Mouse (Mus musculus): Measurements from ENCODE around the gene Popdc2. TPM values are rescaled to one million over a fixed set of nuclear protein-coding genes. Genes with fewer than 3 reads are reported as not detected.

Popdc2 gene
- total RNA-seq, 2 experiments from 2014 or later, result 0.50 to 0.63 TPM

DNA sequence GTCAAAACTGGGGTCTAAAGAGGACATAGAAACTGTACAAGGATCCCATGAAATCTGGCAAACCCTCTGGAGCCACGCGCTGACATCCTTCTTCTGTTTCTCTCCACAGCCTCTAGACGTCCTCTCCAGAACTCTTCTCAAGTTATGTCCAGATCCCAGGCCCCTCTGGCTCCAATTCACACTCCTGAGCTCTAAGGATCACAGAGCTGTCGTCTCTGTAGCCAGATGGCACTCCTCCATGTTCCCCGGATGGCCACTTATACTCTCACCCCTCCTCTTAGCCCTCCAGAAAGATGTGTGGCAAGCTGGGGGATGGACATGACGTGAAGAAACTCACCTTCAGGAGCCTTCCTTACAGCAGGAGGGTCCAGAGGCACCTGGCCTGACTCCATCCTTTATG is 15.5 kb downstream of the Popdc2 start:
- no peak for DNase-seq

DNA sequence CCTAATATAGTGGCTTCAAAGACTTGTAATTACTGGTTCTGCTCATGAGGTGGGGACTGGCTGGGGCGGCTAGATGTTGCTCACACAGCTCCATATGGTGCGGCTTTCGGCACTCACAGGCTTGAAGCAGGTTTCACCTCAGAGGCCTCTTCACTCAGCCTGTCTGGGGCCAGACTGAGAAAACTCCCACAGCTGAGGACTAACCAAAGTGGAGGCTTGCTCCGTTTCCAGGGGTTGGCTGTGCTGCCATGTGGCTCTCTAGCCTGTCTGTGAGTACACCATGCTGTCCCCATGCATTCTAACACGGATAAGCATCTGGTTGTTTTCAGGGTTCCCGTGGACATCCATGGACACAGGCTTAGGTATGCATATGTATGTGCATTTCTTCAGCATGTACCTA is 16.6 kb downstream of the Popdc2 start:
- no peak for DNase-seq

DNA sequence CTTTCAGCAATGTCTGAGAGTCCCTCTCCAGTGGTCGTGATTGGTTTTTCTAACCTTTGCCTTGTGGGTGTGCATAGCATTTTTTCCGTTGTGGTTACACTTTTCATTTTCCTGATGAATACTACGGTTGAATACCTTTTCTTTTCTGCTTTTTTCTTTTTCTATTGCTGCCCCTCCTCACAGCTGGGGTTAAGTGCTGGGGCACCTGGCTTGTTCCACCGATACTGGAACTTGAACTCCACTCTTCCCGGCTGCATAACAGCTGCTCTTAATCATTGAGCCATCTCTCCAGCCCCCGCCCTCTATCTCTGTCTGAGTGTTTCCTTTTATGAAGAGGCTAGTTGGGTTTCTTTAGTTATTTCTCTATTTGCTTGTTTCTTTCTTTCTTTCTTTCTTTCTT is 17.1 kb downstream of the Popdc2 start:
- DNase-seq, result no peak

DNA sequence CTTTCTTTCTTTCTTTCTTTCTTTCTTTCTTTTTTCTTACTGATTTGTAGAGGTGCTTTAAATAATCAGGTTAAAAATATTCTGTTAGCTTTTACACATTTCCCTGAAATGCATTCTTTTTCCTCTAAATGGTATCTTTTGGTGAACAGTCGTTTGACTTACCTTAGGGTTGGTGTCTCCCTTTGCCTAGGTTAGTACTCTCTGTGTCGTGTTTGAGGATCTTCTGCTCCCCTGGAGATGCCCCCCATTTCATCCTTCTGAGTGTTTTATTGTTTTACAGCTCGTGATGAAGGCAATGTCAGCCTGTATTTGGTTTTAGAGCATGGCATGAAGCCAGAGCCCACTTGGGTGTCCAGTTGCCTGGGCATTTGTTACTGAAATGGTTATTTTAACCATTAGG is 17.5 kb downstream of the Popdc2 start:
- no peak for DNase-seq

DNA sequence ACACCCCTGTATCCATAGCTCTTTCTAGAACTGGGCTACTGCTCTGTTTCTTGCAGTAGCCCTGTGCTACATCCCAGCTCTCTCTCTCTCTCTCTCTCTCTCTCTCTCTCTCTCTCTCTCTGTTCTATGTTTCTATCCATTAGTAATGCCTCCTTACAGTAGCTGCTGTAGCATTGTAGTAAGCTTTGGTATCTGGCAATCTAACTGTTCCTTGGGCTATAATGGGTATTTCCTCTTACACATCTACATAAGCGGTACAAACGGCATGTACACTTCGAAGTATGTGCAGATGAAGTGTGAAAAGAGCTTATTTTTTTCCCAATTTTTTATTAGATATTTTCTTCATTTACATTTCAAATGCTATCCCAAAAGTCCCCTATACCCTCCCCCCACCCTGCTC is 17.9 kb downstream of the Popdc2 start:
- DNase-seq, result no peak

DNA sequence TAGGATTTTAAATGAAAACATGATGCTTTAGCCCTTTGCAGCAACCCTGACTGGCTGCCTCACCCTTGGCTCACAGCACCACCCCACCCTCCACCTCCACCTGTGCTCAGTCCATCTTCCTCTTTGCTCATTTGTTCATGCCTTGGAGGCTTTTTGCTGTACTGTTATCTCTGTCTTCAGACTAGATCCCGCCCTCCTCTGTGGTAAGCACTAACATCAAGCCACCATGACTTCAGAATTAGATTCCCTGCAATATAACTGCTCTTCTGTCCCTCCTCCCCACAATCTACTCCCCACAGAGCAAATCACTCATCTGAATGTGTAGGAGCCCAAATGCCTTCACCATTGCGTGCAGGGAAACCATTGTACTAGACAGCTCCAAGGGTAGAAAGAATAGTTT is 21.7 kb downstream of the Popdc2 start:
- no peak for DNase-seq

DNA sequence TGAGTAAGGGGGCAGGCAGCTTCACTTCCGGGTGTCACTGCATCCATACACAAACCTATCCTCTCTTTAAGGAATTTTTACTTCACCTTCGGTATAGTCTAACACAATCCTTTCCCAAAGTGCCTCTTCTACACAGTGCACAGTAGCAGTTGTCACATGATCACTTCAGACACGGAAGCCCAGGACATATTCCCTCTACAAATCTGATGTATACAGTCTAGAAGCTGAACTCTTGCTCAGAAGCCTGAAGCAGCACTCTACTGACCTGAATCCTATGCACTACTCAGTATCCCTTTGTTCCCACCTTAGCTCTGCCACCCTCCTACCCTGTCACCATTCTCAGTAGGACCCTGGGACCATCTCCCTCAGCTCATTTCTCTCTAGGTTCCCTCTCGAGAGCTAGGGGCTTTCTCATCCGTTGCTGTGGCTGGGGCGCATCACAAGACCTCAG is 23.2 kb downstream of the Popdc2 start:
- DNase-seq, result no peak

DNA sequence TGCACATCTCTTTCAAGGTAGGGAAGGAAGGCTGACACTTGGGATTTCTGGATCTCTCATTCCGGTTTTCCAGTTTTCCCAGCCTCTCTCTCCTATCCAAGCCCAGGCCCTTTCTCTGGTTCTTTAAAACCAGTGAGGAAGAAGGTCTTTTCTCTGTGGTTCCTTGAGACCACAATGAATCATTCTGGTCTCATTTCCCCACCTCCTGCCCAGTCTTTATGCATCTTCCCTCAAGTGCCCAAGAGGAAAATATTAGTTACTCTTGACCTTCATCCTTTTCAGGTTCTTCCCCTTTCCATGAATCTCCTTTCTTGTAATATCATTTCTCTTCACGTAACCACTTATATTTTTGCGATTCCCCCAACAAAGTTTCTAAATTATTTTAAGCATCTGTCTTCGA is 23.7 kb downstream of the Popdc2 start:
- DNase-seq, result no peak

DNA sequence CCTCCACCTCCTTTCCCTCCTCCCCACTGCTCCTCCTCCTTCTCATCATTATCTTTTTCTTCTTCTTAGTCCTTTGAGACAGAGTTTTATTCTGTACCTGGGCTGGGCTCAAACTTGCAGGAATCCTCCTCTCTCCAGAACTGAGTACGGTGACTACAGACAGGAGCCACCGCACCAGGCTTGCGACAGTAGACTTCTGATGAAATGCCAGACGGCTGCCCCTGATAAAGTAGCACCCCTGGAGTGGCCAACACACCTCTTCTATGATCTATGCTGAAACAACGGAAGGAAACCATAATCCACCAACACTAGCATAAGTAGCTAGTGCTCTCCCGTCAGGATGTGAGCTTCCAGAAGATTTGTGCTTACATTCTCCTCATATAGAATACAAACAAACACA is 25.4 kb downstream of the Popdc2 start:
- no peak for DNase-seq

DNA sequence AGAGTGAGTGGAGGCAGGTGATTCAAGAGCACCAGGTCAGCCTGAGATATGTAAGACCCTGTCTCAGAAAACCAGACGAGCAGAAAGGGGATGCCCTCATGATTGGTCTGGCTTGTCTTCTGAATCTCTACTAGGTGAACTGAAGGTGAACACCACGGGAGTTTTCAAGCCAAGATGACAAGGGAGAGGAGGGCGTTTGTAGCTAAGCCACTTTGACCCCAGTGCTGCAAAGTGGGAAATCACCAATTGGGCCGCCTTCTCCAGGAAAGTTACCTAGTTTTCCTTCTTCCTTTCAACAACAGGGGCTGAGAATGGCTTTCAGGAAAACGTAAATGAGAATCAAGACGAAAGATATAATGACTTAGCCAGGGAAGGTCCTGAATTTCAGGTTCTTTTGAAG is 26.7 kb downstream of the Popdc2 start:
- DNase-seq, result no peak

DNA sequence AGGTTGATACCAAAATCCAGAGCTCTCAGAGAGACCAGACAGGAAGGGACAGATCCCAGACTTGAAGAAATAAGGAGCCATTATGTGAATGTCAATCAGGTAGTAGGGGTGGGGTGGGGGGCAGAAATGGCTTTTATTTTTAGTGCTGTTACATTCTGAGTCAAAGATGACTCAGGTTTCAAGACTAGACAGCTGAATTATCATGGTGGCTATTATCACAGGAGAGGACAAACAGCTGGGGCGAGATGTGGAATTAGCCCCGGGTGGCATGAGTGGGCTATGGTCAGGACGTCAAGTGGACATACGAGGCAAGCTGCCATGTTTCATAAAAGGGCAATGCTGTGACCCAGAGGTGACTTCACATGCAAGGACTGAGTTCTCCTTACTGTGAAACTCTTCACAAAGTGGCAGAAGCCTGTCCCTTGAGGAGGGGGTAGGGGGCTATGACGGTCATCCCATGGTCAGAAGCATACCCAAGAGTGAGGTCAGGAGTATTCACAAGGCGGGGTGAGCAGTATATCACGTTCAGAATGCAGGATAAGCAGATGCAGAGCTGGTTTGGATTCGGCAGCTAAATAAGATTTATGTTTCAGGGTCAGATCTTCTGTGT is 27.4 kb downstream of the Popdc2 start:
- no peak for DNase-seq

DNA sequence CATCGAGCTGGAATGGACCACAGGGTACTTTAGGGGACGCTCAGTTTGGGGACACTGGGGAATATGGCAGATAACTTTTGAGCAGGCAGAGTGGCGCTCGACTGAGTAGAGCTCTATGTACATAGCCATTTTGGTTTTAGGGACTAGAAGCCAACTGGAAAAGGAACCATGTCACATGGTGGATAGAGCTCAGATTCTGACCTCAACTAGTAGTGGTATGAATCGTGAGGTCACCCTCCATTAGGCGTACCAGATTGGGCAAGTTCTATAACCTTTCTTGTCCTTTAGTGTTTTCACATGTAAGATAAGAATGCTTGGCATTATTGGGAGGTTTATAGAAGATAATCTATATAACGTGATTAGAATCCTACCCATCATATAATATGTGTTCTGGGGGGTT is 28.3 kb downstream of the Popdc2 start:
- no peak for DNase-seq

DNA sequence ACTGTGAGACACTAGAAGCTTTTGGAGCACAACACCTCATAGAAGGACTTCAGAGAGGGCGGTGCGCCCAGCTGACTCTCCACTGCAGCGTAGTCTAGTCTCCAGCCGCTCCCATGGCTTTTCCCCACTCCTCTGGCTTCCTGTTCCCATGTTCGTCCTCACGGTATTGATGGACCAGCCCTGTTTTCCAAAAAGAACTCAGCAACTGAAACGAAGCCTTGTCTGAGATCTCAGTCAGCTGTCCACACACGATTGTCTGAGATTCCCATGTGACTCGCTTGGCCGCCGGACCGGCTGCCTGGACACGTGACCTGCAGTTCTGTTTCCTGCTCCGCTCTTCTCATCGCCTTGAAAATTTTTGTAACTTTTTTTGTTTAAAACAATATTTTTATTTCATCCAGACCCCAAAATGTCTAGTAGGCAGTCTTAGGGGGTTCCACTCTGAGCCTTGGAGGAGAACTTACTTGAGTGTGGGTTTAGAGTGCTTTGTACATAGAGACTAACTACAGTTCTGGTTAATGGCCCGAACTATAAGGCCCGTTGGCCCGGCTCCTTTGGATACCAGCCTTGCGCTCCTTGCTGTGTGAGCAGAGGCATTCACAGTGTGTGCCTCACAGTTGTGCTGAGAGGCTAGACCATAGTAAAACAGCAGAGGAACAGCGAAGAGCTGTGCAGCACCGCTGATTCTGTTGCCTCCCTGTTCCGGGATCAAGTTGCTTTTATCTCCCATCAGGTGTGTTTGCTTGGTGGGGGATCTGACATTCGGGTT is 30.3 kb downstream of the Popdc2 start:
- DNase-seq, result no peak

DNA sequence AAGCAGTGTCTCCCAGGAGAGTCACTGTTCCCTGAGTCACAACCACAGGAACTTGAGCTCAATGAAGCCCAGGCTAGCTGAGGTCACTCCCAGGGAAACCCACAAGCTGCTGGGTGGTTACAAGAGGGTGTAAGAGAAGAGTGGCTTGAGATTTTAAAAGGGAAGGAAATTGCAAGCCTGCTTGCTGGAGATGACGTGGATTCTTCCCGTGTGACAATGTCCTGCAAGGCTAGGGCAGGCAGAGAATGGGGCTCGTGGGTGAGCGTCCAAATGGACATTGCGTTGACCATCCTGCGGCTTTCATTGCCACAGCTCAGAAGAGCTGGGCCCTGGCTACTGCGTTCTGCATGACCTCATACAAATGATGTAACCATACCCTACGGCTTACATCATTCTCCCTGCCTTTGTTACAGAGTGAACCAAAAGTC is 32.2 kb downstream of the Popdc2 start:
- DNase-seq, result no peak

DNA sequence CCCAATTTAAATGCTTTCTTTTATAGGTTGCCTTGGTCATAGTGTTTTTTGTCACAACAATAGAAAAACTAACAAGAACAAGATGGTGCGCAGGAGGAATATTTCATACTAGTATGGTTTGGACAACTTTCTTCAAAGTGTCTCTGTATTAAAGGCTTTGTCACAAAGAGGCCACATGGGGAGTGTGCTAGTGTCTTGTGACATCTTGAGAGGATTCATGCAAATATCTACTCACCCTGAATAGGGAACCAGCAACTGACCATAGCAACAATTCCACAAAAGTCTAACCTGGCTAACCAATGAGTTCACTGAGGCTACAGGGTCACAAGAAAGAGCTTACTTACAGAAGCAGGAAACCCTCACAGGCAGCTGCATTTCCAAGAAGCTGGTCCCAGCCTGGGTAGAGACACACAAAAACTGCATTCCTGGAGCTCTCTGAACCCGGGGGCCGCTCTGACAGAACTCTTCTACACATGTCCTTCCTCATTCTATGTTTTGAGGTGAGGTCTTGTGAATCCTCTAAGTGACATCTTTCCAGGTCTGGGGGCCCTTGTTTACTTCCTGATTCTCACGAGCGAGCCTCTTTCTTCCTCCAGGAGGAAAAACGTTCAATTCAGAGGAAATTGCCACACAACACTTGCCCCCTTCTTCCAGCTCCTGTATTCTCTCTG is 33.2 kb downstream of the Popdc2 start:
- no peak for DNase-seq

DNA sequence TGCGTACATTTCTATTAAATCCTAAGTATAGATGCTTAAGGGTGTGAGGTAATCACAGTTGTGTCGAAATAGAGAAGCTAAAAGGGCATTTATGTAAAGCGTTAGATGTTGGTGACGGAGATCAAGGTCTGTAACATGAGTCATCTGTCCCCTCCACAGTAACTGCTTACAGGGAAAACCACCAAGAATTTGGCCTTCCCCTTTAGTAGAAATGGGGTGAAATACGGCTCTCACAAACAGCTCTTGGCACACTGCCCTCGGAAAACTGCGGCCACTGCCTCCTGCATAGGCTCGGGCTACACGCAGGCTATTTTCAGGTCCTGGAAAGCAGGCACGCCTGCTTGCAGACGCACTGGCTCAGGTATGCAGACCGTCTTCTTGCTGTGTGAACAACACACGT is 34.1 kb downstream of the Popdc2 start:
- no peak for DNase-seq

DNA sequence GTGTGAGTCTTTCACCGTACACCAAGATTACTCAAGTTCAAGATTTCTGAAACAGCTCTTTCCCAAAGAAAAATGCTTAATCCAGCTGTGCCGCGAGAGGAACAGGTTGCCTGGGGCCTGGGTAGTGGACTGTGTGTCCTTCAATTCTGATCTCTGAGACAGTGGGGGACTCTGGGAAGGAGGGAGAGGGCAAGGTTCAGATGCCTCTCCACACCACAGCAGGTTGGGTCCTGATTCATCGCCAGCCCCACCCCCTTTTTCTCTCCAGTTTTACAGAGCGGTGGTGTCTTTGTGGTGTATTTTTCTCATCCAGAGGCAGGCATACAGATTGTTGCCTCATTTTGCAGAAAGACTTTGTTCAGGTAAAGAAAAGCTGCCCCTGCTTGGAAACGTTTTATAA is 36.3 kb downstream of the Popdc2 start:
- DNase-seq, result no peak

DNA sequence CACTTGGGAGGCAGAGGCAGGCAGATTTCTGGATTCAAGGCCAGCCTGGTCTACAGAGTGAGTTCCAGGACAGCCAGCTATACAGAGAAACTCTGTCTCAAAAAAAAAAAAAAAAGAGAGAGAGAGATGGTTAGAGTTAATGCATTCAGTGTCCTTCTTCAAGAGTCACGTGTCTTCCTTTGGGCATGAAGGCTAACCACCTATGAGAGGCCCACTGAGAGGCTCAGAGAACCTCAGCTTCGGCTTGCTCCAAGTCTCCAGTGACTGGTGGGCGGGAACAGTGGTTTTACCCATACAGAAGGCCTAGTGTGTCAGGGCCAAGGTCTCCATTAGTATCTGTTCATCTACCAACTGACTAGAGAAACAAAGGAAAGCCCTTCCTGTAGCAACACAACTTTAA is 37.1 kb downstream of the Popdc2 start:
- no peak for DNase-seq

DNA sequence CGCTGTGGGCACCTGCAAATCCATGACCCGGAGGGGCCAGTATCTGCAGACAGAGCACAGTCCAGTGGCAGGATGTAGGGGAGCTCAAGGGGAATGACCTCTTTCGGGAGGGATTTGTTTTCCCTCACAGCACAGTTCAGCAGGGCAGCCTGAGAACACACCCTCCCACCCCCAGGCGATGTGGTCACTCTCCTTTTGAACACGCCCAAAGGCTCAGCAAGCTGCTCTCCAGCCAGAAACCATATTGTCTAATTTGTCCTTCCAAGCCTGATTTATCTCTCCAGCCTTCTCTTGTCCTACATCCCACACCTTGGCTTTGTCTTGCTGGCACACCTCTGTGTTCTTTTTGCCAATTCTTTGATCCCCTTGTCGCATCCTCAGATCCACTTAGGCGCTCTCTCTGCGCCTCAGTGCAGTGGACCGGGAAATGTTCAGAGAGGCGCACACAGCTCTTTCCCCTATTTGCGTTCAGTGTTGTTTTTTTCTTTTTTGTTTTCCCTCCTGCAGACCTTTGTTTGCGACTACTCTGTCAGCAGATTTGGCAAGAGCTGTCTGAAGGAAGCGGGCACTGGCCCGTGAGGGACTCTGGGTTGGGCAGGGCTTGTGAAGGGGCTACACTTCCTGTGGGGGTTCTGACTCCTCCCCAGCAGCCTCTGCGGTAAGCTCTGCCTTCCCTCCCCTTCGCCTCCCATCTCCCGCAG is 37.7 kb downstream of the Popdc2 start:
- peak; percentile 32 to 42 for DNase-seq

DNA sequence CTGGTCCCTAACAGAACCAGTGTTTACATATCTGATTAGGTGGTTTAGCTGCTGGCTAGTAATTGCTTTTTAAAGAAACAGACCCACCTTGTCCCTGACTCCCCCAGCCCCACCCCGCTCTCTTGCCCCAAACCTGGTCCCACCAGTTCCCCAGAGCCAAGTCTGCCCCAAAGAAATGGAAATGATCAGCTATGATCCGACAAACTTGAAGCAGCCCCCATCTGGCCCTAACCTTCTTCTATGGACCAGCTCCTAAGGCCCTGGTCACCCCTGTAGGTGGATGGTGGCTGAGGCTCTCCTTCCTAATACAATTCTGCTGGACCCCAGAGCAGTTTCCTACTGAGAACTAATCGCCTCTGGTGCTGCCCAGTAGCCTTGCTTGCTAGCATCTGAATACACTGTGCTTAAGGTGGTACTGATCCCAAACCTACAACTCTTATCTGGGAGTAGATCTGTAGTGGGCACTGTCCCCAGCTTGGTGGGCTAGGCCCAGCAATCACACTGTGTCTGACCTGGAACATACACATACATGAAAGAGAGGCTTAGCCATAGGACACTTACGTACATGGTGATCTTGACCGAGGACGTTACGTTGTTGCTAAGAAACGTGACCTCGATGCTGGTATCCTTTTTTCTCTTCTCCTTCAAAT is 38.4 kb downstream of the Popdc2 start:
- DNase-seq, result no peak

DNA sequence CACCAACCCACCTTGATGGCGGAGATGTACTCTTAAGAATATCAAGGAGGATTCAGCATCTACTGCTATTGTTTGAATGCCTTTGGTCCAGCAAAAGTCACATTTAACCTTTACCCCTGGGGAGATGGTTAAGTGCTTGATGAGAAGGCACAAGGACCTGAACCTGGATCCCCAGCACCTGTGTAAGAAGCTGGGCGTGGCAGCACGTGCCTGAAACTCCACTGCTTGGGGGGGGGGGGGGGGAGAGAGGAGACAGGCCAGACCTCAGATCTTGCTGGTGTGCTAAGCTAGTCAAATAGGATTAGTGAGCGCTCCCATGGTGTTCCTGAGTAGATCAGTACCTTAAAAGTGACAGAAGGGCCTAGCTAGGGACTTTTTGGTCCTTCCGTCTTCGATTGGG is 39.5 kb downstream of the Popdc2 start:
- DNase-seq, result no peak

DNA sequence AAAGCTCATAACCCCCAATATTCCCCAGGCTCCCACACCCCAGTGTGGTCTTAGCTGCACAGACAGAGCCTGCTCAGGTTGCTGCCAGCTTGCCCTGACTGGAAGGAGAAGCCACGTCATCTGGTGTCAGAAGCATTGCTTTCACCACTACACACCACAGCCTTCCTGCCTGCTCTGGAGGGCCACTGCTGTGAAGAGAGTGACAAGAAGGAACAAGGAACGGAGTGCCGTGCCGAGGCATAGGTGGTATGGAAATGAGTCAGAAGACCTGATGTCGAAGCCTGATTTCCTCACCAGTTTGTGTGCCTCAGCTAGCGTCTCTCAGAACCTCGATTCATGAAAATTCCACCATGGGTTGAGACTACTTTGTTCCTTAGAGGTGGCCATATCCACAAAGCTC is 41.6 kb downstream of the Popdc2 start:
- DNase-seq, result no peak

DNA sequence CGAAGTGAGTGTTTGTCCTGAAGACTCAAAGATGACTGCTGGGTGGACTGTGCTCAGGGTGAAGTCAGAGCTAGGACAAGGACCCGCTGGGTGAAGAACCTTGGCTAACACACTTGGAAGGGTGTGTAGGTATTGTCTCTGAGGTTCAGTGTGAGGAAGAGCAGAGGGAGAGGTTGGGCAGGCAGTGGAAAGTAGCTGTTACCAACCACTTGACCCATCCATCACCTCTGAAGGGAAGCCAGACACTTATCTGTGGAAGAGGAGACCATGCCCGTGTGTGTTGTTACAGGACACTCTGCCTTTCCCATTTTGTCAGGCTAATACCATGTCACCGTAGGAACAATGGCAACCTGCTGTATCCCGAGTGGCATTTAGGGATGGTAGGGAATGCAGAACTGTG is 44.3 kb downstream of the Popdc2 start:
- no peak for DNase-seq
